Mouse (Mus musculus) activated CD4-positive, CD25-positive, alpha-beta regulatory T cell, adult 9 weeks (primary cell): Measurements from ENCODE around the gene Mmab. TPM values are rescaled to one million over a fixed set of nuclear protein-coding genes. Genes with fewer than 3 reads are reported as not detected.

Experiments used
- polyA plus RNA-seq: library from polyadenylated mRNA; unstranded; fragments of 100-300 nt; shearing (Covaris generic); gene quantifications from one replicate; pipeline ENCODE4 v1.2.1, GENCODE M21; 2017

The Mmab gene
- 13.3 TPM for polyA plus RNA-seq

DNA sequence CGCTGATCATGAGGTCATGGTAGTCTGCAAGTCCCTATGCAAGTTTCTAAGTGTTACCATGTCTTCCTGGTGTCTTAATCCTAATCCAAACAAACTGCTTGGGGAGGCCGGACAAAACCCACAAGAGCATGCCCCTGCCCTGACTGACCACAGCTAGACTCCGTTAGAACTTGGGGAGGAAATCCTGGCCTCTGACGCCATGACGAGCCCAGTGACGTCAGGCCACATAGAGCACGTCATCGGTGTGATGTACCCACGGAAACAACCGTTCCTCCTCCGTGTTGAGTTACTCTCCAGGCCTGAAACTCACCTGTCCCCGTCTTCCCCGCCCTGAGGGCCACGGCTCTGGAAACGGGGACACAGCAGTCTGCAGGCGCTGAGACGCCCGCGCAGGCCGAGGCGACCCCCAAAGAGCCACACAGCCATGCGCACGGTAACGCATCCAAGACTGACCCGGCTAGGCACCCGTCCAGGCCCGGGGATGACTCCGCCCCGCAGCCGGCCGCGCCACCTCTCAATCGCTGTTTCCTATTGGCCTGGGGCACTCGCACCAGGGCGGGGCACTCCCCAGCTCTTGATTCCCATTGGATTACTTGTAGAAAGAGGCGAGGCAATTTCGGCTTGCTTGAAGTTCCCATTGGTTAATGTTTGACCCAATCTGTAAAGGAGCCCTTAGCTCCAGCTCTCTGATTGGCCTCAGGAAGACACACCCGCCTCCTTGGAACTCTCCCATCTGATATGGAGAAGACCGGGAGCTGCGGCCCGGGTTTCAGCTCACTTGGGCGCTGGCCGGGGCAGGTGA is at the start of gene Mmab, which contains the start of gene Mvk:
Gene Mmab, minus strand, starts transcription at position 495 of the 802 bp plus-strand sequence.
Gene Mvk, plus strand, starts transcription at position 704 of the 802 bp plus-strand sequence.

Other genes starting within 250 kb of the Mmab start
- not detected for gene Foxn4, start 170.3 kb downstream of the Mmab start, polyA plus RNA-seq
- gene Myo1h, start 154.9 kb downstream of the Mmab start, polyA plus RNA-seq, result 6.6 TPM
- 143 TPM for gene Kctd10, start 63.6 kb downstream of the Mmab start, polyA plus RNA-seq
- gene Ube3b, start 63.5 kb downstream of the Mmab start, polyA plus RNA-seq, result 60.1 TPM
- gene Mvk, start 209 bp upstream of the Mmab start, polyA plus RNA-seq, result 14.7 TPM
- gene Fam222a, start 124.0 kb upstream of the Mmab start, polyA plus RNA-seq, result 0.16 TPM
- not detected for gene Trpv4, start 214.4 kb upstream of the Mmab start, polyA plus RNA-seq
- 193 TPM for gene Gltp, start 246.9 kb upstream of the Mmab start, polyA plus RNA-seq